Mouse (Mus musculus) splenic B cell, adult 2 months (primary cell): Measurements from ENCODE around the gene Aurkb.
A peak's percentile ranks its signal among the peaks of the same experiment; 100 is the strongest.
"Not testable (repeated sequence)": the region's sequence is repeated elsewhere in the genome, so short reads cannot be mapped to it uniquely, and the experiment has no call there.

Source experiments
- DNase-seq: peaks from one replicate; pipeline ENCODE4 v3.0.0-alpha.2; 2011; ENCODE audit warnings: low read depth, low spot score
- H3K27me3 ChIP-seq: 2 replicates; pipeline ENCODE4 v1.6.1; 2012; ENCODE audit warnings: mild to moderate bottlenecking, low read length, moderate library complexity, mixed read lengths; ENCODE audit not compliant: control insufficient read depth, poor library complexity, insufficient read depth, severe bottlenecking
- H3K36me3 ChIP-seq: 2 replicates; pipeline ENCODE4 v1.6.1; 2012; ENCODE audit warnings: mild to moderate bottlenecking, low read length, moderate library complexity, mixed read lengths; ENCODE audit not compliant: control insufficient read depth, poor library complexity, insufficient read depth, severe bottlenecking

Aurkb gene

GRCm38 (mm10) chr11:69045531-69046394, at the start of gene Aurkb:
Gene Aurkb, plus strand, starts transcription at chr11:69045647.
- no peaks in the 10 kb centered on the region for H3K36me3 ChIP-seq
- no peaks in the 10 kb centered on the region for H3K27me3 ChIP-seq
- DNase-seq = peak; percentile 92

GRCm38 (mm10) chr11:68997080-68997479, 48.4 kb upstream of the Aurkb start:
- no peaks in the 10 kb centered on the region for H3K27me3 ChIP-seq
- no peak for DNase-seq
- peaks cover 27% of the 10 kb centered on the region for H3K36me3 ChIP-seq

GRCm38 (mm10) chr11:69002782-69003181, 42.7 kb upstream of the Aurkb start:
- not testable (repeated sequence) for H3K27me3 ChIP-seq, DNase-seq
- peaks cover 17% of the 10 kb centered on the region for H3K36me3 ChIP-seq

GRCm38 (mm10) chr11:69003592-69003991, 41.9 kb upstream of the Aurkb start:
- peak; percentile 12 for DNase-seq
- Histone ChIP-seq H3K27me3 (no peaks in the 10 kb centered on the region), H3K36me3 (peaks cover 13% of the 10 kb centered on the region)

- no peaks in the 10 kb centered on the region for H3K27me3 ChIP-seq
- DNase-seq = no peak
- peaks cover 7% of the 10 kb centered on the region for H3K36me3 ChIP-seq
Measured at GRCm38 (mm10) chr11:69005193-69005592, 40.3 kb upstream of the Aurkb start.

- not testable (repeated sequence) for DNase-seq, H3K36me3 ChIP-seq, H3K27me3 ChIP-seq
Measured at GRCm38 (mm10) chr11:69006575-69006974, 38.9 kb upstream of the Aurkb start.

- DNase-seq = peak; percentile 93
- H3K27me3 ChIP-seq = no peaks in the 10 kb centered on the region
- H3K36me3 ChIP-seq = no peaks in the 10 kb centered on the region
Measured at GRCm38 (mm10) chr11:69008182-69009121, 37.0 kb upstream of the Aurkb start, which contains the start of gene Pfas. Gene Pfas, minus strand, starts transcription at chr11:69008460.

- H3K27me3 ChIP-seq = no peaks in the 10 kb centered on the region
- no peaks in the 10 kb centered on the region for H3K36me3 ChIP-seq
- DNase-seq = no peak
Measured at GRCm38 (mm10) chr11:69009508-69009907, 35.9 kb upstream of the Aurkb start.

GRCm38 (mm10) chr11:69010400-69011323, 34.8 kb upstream of the Aurkb start:
- no peaks in the 10 kb centered on the region for H3K36me3 ChIP-seq
- no peaks in the 10 kb centered on the region for H3K27me3 ChIP-seq
- no peak for DNase-seq

DNA sequence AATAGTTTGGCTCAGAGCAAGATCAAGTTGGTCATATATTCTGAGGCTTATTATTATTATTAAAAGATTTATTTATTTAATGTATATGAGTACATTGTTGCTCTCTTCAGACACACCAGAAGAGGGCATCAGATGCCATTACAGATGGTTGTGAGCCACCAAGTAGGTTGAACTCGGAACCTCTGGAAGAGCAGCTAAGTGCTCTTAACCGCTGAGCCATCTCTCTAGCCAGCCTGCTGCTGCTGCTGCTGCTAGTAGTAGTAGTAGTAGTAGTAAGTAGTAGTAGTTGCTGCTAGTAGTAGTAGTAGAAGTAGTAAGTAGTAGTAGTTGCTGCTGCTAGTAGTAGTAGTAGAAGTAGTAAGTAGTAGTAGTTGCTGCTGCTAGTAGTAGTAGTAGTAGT, 34.0 kb upstream of the Aurkb start:
- DNase-seq, H3K27me3 ChIP-seq, H3K36me3 ChIP-seq: not testable (repeated sequence)

- Histone ChIP-seq H3K36me3 (no peaks in the 10 kb centered on the region), H3K27me3 (no peaks in the 10 kb centered on the region)
- peak; percentile 90 for DNase-seq
Measured at GRCm38 (mm10) chr11:69012071-69012601, 33.3 kb upstream of the Aurkb start.

DNA sequence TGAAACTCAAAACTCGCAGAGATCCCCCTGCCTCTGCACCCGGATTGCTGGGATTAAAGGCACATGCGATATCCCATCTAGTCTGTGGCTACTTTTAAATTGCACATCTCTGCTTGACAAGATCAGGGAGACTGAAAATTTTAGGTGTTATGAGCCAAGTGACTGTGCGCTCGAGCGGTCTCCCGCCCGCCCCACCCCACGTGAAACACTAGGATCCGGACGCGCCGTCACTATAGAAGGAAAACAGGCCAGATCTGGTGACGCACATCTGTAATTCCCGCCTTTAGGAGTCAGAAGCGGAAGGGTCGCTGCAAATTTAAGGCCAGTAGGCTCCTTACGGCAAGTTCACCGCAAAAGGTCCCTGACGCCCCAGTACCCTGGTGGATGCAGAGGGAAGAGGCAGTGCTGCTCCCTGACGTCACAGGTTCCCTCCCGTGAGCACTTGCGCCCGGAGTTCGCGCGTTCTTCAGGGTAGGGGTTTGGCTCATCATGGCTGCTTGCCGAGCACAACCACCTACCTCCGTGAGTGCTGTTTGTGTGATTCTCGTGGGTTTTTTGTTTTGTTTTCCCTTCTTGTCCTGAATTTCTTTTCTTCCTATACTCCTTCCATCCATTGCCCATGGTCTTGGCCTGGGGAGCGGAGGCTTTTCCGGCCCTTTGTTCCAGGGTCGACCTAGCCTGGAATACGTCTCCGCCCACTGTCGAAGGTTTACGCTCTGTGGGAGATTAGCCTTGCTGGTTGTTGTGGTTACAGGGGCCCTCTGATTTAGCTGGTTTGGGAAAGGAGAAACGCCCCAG, 29.6 kb upstream of the Aurkb start, which contains the start of gene Ctc1:
Ctc1 (plus strand) TSS at position 268 of the 798 bp plus-strand sequence.
- H3K27me3 ChIP-seq = no peaks in the 10 kb centered on the region

GRCm38 (mm10) chr11:69016755-69017154, 28.7 kb upstream of the Aurkb start:
- H3K36me3 ChIP-seq = no peaks in the 10 kb centered on the region
- no peak for DNase-seq

More for the DNA sequence above, 29.6 kb upstream of the Aurkb start, which contains the start of gene Ctc1:
- peak; percentile 94 for DNase-seq
- no peaks in the 10 kb centered on the region for H3K36me3 ChIP-seq

More at GRCm38 (mm10) chr11:69016755-69017154, 28.7 kb upstream of the Aurkb start:
- no peaks in the 10 kb centered on the region for H3K27me3 ChIP-seq
